Mouse (Mus musculus): ENCODE results near the gene Derl2. TPM values are rescaled to one million over a fixed set of nuclear protein-coding genes. Genes with fewer than 3 reads are reported as not detected.

Derl2 gene
- total RNA-seq (2021) = 10 to 100 TPM; 14.2 TPM
- long read RNA-seq, experiment 1, transcript Derl2-206 (7 exons, 3,666 nt) = major isoform, 22 of 32 reads
- long read RNA-seq, experiment 1, partial matches to known transcripts = 1 of 32 reads
- long read RNA-seq, experiment 1, other reads (novel, unspliced or antisense) = 8 of 32 reads
- long read RNA-seq, experiment 2, transcript Derl2-206 (7 exons, 3,666 nt) = major isoform, 25 of 35 reads
- long read RNA-seq, experiment 2, partial matches to known transcripts = 0 of 35 reads
- long read RNA-seq, experiment 2, other reads (novel, unspliced or antisense) = 10 of 35 reads

DNA sequence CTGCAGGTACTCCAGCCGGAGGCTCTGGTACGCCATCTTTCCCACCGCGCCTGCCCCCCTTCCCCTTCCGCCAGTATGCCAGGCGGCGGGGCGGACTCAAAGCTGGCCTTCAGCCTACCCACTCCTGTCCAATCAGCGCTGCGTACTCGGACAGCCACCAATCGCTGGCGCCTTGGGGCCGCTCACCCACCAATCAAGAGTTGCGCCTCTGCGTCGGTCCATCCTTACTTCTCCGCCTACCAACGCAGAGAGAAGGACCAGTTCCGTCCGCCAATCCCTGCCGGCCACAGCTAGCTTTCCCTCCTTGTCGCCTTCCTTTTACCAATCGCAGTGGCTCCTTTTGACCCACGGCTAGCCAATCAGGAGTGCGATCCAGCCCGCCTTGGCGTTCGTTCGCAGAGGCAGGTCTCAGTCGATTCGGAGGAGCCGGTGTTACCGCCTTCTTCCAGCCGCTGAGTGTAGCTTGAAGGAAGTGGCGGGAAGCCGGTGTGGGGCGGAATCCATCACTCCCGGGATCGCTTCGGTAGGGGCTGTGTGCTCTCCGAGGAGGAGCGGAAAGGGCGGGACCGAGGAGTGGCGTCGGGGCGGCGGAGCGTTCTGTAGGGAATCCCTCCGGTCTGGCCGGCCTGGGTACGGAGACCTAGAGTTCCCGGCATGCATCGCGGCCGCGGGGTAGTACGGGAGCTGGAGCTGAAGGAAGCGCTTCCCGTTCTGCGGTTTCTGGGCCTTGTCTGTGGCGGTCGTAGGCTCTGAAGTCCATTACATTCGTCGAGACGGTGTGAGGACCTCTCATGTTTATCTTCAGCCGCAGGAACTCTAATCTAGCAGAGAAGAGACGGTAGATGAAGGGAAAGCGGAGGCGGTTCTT lies at the start of gene Derl2, which contains the start of gene Mis12:
Gene Derl2, minus strand, starts transcription at position 641 of the 868 bp plus-strand sequence.
Gene Mis12, plus strand, starts transcription at position 411 of the 868 bp plus-strand sequence.
- peak; percentile 99 for DNase-seq (ENCODE audit: low spot score)

DNA sequence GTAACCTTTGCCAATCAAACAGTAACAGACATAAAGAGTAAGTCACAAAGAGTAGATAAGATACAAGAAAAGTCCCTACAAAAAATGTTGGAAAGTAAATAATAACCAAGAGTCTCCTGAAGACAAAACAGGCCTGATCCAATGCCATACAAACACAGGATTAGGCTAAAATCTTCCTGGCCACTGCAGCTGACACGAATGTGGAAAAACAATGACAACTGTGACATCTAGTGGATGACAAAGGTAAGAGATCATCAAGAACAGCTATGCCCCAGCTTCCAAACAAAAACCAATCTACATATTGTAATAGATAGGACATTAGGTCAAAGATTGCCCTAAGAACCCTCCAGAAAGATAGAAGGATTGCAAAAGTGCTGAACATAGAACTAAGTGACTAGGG lies 32.9 kb upstream of the Derl2 start:
- DNase-seq (ENCODE audit: low spot score) = no peak

DNA sequence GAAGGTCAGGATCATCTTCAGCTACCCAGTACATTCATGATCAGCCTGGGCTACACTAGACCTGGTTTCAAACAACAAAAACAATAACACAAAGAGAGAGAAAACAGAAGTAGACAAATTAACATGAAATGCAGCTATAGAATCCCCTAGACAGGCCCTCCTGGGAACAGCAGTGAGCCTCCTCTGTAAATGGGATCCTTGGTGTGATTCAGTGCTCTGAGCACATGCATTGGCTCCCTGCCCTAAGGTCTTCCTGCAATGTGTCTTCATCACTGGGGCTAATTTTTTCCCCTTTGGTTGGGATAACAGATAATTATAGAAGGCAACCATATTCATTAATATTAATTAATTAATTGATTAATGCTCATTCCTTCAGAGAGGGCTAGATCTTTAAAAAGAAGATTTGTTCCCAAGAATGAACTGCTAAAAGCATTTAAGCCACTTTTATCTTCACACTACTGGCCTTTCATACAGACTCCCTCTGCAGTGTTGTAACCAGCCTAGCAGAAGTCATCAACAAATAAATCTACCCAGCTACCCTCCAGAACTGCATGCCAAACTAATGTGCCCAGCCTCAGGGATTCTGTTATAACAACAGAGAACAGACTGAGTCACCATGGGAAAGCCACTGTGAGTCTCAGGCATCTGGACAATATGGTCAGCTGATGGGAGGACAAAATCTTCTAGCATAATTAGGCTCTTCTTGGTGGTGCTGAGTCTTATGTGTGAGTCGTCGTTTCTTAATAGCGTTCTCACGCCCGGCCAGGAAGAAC lies 20.1 kb upstream of the Derl2 start:
- DNase-seq (ENCODE audit: low spot score) = no peak

DNA sequence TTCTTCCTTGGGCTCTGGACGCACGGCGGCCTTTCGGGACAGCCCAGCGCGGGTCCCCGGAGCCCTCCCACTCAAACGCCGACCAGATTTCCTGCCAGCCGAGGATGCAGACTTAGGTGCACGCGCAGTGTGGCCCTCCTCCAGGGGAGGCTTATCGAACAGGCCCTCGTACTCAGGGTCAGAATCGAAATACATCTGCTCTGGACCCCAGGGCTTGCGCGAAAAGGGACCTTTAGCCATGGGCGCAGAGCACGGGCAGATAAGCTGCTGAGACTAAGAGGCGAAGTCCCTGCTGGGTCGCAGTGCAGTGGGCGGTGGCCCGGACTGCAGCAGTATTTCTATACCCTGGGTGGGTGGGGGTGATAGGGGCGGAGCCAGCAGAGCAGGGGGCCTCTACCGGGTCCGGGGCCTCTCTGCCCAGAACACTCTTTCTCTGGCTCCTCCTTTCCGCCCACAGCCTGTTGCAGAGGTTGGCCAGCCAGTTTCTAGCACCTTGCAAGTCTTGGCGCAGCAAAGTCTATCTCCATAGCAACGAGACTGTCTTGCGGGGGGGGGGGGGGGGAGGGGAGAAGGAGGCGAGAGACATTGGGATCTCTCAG lies 13.6 kb upstream of the Derl2 start, which contains the start of gene 6330403K07Rik:
Gene 6330403K07Rik, minus strand, starts transcription at position 351 of the 599 bp plus-strand sequence.
- no peak for DNase-seq (ENCODE audit: low spot score)

DNA sequence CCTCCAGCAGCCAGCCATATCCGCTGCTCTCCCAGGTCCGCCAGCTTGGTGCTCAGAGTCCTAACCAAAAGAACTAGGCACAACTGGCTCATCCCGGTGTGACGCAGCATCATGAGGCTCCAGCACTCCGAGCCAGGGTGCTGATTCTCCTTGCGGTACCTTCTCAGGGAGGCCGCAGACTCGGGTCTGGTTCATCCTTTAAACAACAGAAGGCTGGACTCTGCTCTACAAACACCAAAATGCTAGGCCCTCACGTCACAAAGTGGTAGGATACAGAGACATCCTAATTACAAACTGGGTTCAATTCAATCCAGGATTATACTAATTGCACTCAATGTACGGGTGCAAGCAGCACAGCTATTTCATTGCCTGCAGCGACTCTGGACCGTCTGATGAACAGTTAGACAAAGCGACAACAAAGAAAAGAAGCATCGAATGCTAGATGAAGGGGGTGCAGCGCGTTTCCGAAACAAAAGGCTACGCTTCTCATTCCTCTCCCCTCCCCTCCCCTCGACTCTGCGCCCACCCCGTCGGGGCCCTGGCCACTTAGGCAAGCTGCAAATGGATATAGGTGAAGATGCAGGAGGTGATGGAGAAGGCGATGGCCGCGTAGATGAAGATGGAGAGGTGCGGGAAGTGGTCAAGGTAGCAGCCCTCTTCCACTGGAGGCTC lies 13.0 kb upstream of the Derl2 start:
- no peak for DNase-seq (ENCODE audit: low spot score)

DNA sequence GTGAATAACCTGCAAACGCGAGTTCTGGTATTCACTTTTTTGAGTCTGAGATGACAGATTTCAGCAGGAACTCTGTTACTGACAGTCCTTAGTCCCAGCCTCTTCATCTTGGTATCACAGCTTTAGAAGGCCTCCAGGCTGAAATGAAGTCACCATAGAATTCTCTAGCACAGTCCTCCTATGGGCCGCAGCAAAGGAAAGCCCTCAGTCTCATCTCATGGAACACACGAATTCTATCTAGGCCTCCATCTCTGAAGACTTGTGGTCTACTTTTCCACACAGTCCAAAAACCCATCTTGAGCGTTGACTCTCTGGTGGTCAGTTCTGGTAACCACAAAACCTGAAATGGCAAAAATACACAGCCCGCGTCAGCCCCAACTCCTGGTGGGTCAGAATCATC lies 12.4 kb upstream of the Derl2 start:
- DNase-seq (ENCODE audit: low spot score) = no peak

DNA sequence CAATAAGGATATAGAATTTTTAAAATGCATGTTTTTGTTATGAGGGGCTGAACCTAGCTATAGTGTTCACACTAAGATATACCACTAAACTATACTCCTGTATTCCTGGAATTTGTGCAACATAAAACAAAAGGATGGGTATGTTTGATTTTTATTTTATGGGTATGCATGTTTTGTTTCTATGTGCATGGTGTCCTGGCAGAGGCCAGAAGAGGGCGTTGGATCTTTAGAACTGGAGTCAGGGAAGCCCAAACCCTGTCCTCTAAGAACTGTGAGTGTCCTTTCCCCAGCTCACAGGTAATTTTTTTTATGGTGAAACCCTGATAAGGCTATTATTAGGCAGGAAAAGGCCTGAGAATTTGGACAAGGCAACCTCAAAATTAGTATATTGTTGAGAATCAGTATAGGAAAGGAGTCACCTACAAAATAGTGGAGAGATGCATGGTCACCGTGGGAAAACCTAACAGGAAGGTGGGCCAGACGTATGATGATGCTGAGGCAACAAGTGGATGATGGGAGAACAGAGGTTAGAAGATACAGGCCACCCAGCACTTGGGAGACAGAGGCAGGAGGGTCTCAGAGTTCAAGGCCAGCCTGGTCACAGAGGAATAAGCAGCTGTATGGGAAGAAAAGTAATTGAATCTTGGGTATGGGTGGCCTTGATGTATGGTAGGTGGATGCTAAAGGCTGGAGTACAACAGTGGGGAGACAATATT lies 9.9 kb upstream of the Derl2 start:
- no peak for DNase-seq (ENCODE audit: low spot score)

DNA sequence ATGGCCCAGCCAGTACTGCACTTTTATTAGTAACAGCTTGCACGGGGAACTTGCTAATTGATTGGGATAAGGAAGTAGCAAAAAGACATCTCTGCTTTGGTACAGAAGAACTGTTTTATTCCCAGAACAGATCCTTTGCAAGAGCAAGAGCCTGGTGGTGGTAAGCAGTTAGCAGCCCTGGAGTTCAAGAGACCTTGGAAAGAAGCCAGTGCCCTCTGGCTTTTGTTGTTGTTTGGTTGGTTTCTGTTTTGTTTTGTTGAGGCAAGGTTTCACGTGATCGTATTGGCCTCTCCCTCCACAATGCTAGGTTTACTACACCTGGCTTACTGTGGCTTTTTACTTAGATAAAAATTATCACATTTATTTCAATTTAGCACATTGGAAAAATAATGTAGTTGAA lies 8.6 kb upstream of the Derl2 start:
- no peak for DNase-seq (ENCODE audit: low spot score)

DNA sequence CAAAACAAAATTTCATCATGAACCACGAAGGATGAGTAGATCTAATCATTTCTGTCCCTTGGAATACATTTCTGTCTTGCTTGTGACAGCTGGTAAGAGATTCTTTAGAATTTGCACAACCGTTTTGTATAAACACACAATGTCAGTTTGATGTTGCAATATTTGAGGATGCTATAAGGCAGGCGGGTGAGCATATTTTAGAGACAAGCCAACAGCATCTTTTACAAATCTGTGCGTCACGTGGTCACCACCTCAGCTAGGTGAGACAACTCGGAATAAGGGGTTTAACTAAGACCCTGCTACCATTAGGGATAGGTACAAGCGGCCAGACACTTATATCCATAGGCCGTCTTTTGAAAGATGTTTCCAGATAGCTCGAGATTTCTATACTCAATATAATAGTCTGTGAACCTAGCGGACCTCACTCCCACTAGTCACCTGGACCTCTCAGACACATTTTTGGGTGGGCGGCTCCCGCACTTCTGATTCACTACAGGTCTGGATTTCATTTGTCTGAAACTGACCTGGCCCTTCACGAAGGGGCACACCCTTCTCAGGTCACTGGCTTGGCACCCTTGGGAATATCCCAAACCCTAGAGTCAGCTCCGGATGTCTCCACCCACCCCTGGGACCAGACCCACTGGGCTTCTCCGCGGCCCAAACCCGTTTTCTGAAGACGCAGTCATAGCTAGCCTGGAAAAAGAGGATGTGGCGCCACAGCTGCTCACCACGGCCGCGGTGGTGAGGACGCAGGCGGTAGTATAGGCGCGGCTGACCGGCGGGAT lies 1.0 kb downstream of the Derl2 start:
- no peak for DNase-seq (ENCODE audit: low spot score)

DNA sequence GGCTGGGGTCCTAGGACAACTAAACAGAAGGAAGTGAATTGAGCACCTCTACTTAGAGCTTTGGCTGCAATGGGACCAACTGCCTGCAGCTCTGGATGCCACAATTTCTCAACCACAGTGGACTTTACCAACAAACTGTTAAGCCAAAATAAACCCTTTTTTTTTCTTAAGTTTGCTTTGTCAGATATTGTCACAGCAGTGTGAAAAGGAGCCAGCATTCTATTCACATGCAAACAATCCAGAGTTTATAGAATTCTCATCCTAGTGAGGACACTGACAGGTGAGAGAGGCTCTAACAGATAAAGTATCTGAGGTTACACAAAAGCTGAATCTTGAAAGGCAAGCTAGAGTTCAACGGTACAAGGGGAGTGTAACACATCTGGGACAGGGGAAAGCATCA lies 2.6 kb downstream of the Derl2 start:
- no peak for DNase-seq (ENCODE audit: low spot score)

DNA sequence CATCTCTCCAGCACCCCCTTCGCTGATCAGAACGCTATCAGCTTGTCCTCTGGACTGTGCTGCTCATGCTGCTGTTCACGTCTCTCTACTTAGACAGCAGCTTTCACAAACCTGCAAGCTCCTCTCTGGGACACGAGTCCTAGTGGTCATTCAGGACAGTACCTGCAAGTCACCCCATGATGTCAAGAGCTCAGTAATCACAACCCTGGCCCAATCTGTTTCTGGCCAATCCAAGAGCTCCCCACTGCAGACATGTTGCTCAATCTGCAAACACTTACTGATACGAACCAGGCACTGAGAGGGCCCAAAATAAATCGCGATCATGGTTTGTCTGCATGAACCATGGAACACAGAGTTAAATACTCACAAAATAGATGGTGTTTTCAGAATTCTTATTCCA lies 6.9 kb downstream of the Derl2 start:
- no peak for DNase-seq (ENCODE audit: low spot score)

DNA sequence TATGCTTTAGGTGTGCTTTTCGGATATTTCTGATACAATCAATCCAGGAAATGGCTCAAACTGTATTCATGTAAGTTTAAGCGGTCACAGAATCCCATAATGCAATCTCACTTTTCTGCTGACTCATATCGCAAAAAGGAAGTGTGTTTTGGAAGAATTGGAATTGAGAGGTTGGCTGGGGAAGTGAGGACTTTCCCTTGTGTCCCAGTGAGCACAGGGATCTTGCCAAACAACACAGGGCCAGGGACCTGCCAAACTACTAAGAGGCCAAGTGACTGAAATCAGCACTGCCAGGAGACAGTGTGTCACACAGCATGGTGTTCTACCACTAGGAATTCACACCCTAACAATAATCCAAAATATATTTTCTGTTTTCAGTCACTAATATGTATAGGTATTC lies 11.3 kb downstream of the Derl2 start:
- peak; percentile 62 for DNase-seq (ENCODE audit: low spot score)

DNA sequence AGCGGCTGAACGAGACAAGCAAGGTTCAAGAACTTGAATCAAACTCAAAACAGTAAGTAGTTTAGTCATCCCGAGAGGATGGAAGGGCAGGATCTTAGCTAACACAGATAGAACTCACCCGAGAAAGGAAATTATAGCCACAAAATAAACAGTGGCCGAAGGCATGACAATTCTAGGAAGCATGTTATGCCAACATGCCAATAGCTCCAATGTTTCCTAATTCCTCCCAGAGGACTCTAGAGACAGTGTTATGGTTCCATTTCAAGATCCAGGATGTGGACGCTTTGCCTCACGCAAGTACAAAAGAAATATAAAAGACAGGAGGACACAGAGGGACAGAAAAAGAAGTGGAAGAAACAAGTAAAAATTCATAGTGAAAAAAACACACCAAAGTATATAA lies 11.8 kb downstream of the Derl2 start:
- DNase-seq (ENCODE audit: low spot score) = no peak

DNA sequence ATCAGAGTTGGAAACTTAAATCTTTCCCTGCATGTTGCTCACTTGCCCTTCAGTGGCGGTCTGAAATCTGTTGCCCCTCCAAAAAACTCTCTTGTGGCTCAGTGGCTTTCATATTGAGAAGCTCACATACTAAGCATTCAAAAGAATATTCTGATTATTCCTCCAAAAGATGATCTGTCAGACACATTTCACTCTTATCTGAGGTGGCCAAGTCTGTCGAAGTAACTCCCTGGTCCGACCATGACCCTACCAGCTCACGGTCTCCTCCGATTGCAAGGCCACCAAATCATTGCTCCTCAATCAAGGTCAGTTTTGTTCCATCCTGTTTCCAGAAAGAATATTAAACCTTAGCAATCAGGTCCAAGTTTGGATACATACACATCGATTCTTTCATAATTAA lies 12.6 kb downstream of the Derl2 start:
- DNase-seq (ENCODE audit: low spot score) = no peak

DNA sequence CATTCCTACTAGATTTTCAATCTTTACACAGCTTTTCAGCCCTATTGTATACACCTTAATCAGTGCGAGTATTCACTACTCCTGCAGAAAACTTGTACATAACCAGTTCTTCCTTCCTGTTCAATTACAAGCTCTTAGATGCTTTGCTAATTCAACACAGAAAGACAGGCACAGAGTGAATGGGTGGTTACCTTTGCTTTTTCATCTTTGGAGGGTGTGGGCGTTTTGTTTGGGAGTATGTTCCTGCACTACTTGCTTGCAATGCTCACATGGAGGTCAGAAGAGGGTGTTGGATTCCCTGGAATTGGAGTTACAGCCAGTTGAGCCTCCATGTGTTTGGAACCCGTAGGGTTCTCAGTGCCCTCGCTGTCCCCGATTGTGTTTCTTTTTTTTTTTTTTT lies 14.6 kb downstream of the Derl2 start:
- no peak for DNase-seq (ENCODE audit: low spot score)

DNA sequence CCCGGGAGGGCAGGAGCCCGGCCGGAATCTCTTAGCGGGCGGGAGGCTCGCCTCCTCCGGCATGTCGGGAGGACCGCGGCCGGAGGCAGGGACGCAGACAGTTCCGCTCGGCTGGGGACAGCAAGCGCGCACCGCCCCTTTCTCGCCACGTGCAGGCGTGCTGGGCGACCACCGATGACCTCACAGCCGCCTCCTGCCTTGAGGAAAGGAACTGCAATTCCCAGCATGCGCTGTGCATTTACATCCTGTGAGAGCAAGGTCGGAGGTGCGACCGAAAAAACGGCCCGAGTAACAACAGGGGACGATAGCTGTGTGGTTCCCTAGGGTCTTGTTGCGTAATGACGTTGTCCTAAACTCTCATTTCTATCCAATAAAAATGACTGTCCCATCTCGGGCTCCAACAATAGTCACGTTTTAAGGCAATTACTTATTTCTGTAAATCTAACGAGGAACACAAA lies 15.3 kb downstream of the Derl2 start, which contains the start of gene Dhx33:
Gene Dhx33, minus strand, starts transcription at position 122 of the 458 bp plus-strand sequence.
- DNase-seq (ENCODE audit: low spot score) = peak; percentile 97

DNA sequence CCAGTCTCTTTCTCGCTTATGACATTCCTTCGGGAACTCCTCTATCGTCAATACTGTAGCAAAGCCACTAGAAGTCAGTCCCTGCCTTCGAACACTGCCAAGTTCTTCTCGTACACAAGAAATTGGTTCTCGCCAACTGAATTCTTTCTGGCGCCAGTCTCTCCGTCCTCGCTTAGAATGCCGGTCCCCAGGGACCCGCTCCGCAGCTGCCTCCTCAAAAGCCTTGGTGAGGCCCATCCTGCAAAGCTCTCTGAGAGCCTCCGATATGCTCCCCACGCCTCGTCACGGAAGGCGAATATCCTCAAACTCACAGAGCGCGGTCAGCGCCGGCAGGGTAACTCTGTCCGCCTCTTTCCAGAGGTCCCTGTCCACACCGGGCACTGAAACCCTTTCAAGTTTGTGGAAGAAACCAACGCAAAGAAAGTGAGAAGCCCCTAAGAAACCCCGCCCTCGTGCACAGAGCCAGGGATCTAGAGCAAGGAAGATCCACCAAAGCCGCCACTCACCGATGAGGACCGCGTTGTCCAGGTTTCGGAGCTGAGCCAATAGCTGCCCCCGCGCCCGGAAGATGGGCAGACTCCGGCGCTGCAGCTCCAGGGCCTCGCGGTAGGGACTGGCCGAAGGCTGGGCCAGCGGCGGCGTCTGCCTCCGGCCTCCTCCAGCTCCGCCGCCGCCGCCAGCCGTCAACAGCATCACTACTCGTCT lies 15.9 kb downstream of the Derl2 start:
- no peak for DNase-seq (ENCODE audit: low spot score)

DNA sequence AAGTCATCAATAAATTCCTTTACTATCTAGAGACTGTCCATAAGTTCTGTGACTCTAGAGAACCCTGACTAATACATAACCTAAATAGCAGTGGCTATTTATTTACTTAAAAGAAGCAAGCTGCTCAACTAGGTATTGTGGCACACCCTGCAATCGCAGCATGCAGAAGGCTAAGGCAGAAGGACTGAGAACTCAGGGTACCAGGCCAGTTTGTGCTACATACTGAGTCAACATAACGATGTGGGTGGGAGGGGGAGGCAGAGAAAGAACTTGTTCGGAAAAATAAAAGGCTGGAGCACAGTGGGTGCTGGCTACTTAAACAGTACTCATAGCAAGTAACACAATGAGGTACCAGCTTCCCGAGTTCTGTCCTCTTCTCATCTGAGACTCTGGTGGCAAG lies 18.5 kb downstream of the Derl2 start:
- no peak for DNase-seq (ENCODE audit: low spot score)

Measured in gastrocnemius, adult 18-20 months (tissue).